In the genomic region with DNA sequence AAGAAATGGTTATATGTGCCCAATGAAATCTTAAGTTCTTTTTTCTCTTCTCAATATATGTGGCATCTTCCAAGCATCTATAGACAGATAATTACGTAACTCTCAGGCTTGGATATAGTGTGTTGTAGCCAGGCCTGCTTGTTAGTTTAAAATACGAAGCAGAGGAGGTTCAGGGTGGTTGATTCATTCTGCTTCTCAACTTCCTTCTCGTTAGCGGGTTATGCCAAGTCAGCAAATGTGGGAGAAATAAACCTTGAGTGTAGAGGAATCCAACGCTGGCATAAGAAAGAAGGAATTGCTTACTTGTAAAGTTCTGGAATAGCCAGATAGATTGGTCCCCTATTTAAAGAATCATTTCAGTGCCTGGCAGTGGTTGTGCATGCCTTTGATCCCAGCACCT, we compare ENCODE assay signal across 18 mouse cellular contexts.
"Had no signal": no experiment of that assay in that cellular context is flagged by ENCODE, and none has a peak within 500 bp of the region (broad histone marks: within the 10 kb centered on the region; RNA-seq: fewer than 3 reads in every experiment).

No protein-coding gene starts in this region.

- H3K4me2 ChIP-seq: lung, embryonic 15.5 days; midbrain, embryonic 11.5 days; midbrain, embryonic 13.5 days; midbrain, embryonic 15.5 days; neural tube, embryonic 12.5 days; stomach, embryonic 15.5 days had no signal

- H3K36me3 ChIP-seq: lung, embryonic 15.5 days; midbrain, embryonic 13.5 days; midbrain, embryonic 15.5 days; neural tube, embryonic 12.5 days; stomach, embryonic 15.5 days had no signal

- H3K27ac ChIP-seq: lung, embryonic 15.5 days; macrophage; midbrain, embryonic 13.5 days; midbrain, embryonic 15.5 days; neural tube, embryonic 12.5 days; stomach, embryonic 15.5 days; stomach, postnatal 0 days had no signal

- DNase-seq: liver, postnatal 0 days; lung, adult 2 months; lung, postnatal 14 days; lung, postnatal 36 days; right cerebral cortex, postnatal 25 days; thymus, adult 18-20 months; thymus, postnatal 14 days; thymus, postnatal 36 days had no signal

- H3K4me1 ChIP-seq: lung, embryonic 15.5 days; megakaryocyte, embryonic 14.5 days; midbrain, embryonic 13.5 days; midbrain, embryonic 15.5 days; neural tube, embryonic 12.5 days; stomach, embryonic 15.5 days had no signal

- H3K27me3 ChIP-seq: lung, embryonic 15.5 days; megakaryocyte, embryonic 14.5 days; midbrain, embryonic 13.5 days; midbrain, embryonic 15.5 days; neural tube, embryonic 12.5 days; stomach, embryonic 15.5 days had no signal

- ATAC-seq: liver, postnatal 0 days; lung, postnatal 0 days; midbrain, embryonic 13.5 days; midbrain, embryonic 15.5 days had no signal

- H3K9ac ChIP-seq: liver, postnatal 0 days; lung, embryonic 15.5 days; midbrain, embryonic 13.5 days; midbrain, embryonic 15.5 days; neural tube, embryonic 12.5 days; stomach, embryonic 15.5 days had no signal

- H3K4me3 ChIP-seq: lung, embryonic 15.5 days; megakaryocyte, embryonic 14.5 days; midbrain, embryonic 13.5 days; midbrain, embryonic 15.5 days; neural tube, embryonic 12.5 days; stomach, embryonic 15.5 days had no signal

- H3K9me3 ChIP-seq: lung, embryonic 15.5 days; megakaryocyte, embryonic 14.5 days; midbrain, embryonic 13.5 days; midbrain, embryonic 15.5 days; neural tube, embryonic 12.5 days; stomach, embryonic 15.5 days had no signal
